Mouse (Mus musculus) myocyte (in vitro differentiated cells): Measurements from ENCODE around the gene Pgm5. TPM values are rescaled to one million over a fixed set of nuclear protein-coding genes. Genes with fewer than 3 reads are reported as not detected.

Experiments
- H3K27me3 ChIP-seq: one replicate; pipeline ENCODE4 v1.6.1; 2011; ENCODE audit not compliant: control insufficient read depth, insufficient read depth, insufficient read length
- H3K36me3 ChIP-seq: one replicate; pipeline ENCODE4 v1.6.1; 2011; ENCODE audit not compliant: control insufficient read depth, insufficient read depth
- H3K4me2 ChIP-seq: one replicate; pipeline ENCODE4 v1.6.1; 2011; ENCODE audit warnings: low read depth, control low read depth
- H3K4me3 ChIP-seq: one replicate; pipeline ENCODE4 v1.5.1; 2011; ENCODE audit warnings: mild to moderate bottlenecking, control low read depth, moderate library complexity
- H3K79me2 ChIP-seq: one replicate; pipeline ENCODE4 v1.6.1; 2011; ENCODE audit not compliant: control insufficient read depth, insufficient read depth
- H3ac ChIP-seq: one replicate; pipeline ENCODE4 v1.6.1; 2011; ENCODE audit not compliant: control insufficient read depth, insufficient read length
- CEBPB ChIP-seq: IDR thresholded peaks from 2 replicates; pipeline ENCODE4 v1.6.1; 2011; ENCODE audit warnings: mild to moderate bottlenecking, moderate library complexity; ENCODE audit not compliant: poor library complexity, insufficient read depth, severe bottlenecking
- E2F4 ChIP-seq: IDR thresholded peaks from one replicate; pipeline ENCODE4 v1.6.1; 2011; ENCODE audit warnings: mild to moderate bottlenecking, control low read depth, moderate library complexity; ENCODE audit not compliant: insufficient read depth
- MAX ChIP-seq: IDR thresholded peaks from one replicate; pipeline ENCODE4 v1.6.1; 2011; ENCODE audit warnings: low read depth, mild to moderate bottlenecking, control low read depth
- MYOD1 ChIP-seq, 3 experiments: IDR thresholded peaks; one replicate each; pipeline ENCODE4 v1.6.1; 2011; ENCODE audit warnings: control low read depth in 2 of 3, low read depth in 2 of 3, mild to moderate bottlenecking in 2 of 3, moderate library complexity in 1 of 3; ENCODE audit not compliant: insufficient read length in 2 of 3, control insufficient read depth in 1 of 3
- MYOG ChIP-seq, 3 experiments: IDR thresholded peaks; one replicate each; pipeline ENCODE4 v1.6.1; 2011; ENCODE audit warnings: control low read depth in 2 of 3, low read depth in 2 of 3, mild to moderate bottlenecking in 2 of 3; ENCODE audit not compliant: insufficient read length in 2 of 3, control insufficient read depth in 1 of 3, insufficient read depth in 1 of 3
- POLR2A ChIP-seq: IDR thresholded peaks from one replicate; pipeline ENCODE4 v1.6.1; 2011; ENCODE audit warnings: low read depth, mild to moderate bottlenecking, control low read depth, moderate library complexity; ENCODE audit not compliant: insufficient read length
- POLR2AphosphoS2 ChIP-seq: IDR thresholded peaks from one replicate; pipeline ENCODE4 v1.6.1; 2011; ENCODE audit warnings: low read depth, control low read depth; ENCODE audit not compliant: insufficient read length
- REST ChIP-seq: IDR thresholded peaks from one replicate; pipeline ENCODE4 v1.6.1; 2011; ENCODE audit warnings: mild to moderate bottlenecking, control low read depth, moderate library complexity; ENCODE audit not compliant: insufficient read depth, insufficient read length
- SRF ChIP-seq: IDR thresholded peaks from one replicate; pipeline ENCODE4 v1.6.1; 2011; ENCODE audit warnings: low read depth; ENCODE audit not compliant: control insufficient read depth, insufficient read length
- TCF12 ChIP-seq: IDR thresholded peaks from one replicate; pipeline ENCODE4 v1.6.1; 2011; ENCODE audit warnings: mild to moderate bottlenecking, control low read depth; ENCODE audit not compliant: poor library complexity, insufficient read depth, severe bottlenecking
- TCF3 ChIP-seq: IDR thresholded peaks from one replicate; pipeline ENCODE4 v1.6.1; 2011; ENCODE audit warnings: low read depth, control low read depth; ENCODE audit not compliant: insufficient read length
- USF1 ChIP-seq: IDR thresholded peaks from one replicate; pipeline ENCODE4 v1.6.1; 2011; ENCODE audit warnings: low read depth, mild to moderate bottlenecking, control low read depth, moderate library complexity
- polyA plus RNA-seq: library from polyadenylated mRNA; unstranded; fragments of >200 nt; fragmentation: generic; extraction: Trizol; gene quantifications from one replicate; pipeline ENCODE4 v1.2.1, GENCODE M21; 2012; ENCODE audit warnings: missing spikeins

Gene Pgm5
- polyA plus RNA-seq, 1 experiment: 68.6 TPM

DNA sequence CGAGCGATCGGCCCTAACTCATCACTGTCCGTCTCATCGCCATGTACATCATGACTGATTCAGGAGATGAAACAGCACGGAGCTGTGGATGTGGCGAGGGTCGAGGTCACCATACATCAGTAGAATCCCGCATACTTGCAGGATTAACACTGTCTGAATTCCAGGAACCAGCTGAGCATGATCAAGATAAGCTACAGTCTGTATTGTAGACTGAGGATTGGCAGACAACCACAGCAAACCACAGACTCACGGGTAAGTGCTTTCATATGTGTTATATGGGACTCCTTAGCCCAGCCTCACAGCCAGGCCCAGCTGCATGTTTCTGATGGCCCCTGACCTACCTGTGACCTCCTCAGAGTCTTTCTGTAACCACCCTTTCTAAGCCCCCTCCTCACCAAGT is 50.2 kb downstream of the Pgm5 start:
- Histone ChIP-seq H3K27me3 (no peaks in the 10 kb centered on the region), H3ac (no peak overlapping the region), H3K4me3 (no peak overlapping the region), H3K79me2 (no peaks in the 10 kb centered on the region), H3K36me3 (no peaks in the 10 kb centered on the region), H3K4me2 (no peak overlapping the region)
- TF ChIP-seq REST: no peak
- TF ChIP-seq SRF: no peak
- no peak for TF ChIP-seq POLR2AphosphoS2
- TF ChIP-seq MYOD1 (IDR thresholded peaks at IDR 0.05; ENCODE audit: control insufficient read depth in 1 of 3, insufficient read length in 2 of 3, low read depth in 2 of 3): no peak
- no peak for TF ChIP-seq POLR2A
- no peak for TF ChIP-seq TCF3
- no peak for TF ChIP-seq TCF12
- no peak for TF ChIP-seq MYOG (IDR thresholded peaks at IDR 0.05; ENCODE audit: control insufficient read depth in 1 of 3, insufficient read depth in 1 of 3, insufficient read length in 2 of 3, low read depth in 2 of 3)
- no peak for TF ChIP-seq E2F4
- no peak for TF ChIP-seq USF1
- no peak for TF ChIP-seq MAX
- no peak for TF ChIP-seq CEBPB

DNA sequence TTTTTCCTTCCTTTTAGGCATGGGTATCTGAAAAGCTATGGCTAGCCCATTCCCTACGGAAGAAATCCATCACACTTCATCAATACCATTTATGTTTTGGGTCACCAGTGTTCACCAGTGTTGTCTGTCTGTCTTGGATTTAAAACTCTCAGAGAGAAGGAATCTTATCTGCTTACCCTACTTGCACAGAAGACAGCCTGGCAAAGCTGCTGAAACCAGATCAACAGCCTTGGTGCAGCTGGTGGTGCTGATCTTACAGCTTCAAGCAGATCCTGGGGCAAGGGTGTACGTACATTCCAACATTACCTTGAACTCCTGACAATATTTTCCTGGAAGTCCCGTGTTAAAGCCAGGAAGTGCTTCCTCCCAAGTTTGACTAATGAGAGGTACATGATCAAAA is 55.6 kb downstream of the Pgm5 start:
- H3K36me3 ChIP-seq: no peaks in the 10 kb centered on the region
- no peak overlapping the region for H3K4me3 ChIP-seq
- no peaks in the 10 kb centered on the region for H3K27me3 ChIP-seq
- no peak overlapping the region for H3K4me2 ChIP-seq
- no peaks in the 10 kb centered on the region for H3K79me2 ChIP-seq
- no peak for TF ChIP-seq MYOD1 (IDR thresholded peaks at IDR 0.05; ENCODE audit: control insufficient read depth in 1 of 3, insufficient read length in 2 of 3, low read depth in 2 of 3)
- TF ChIP-seq POLR2AphosphoS2: no peak
- no peak for TF ChIP-seq E2F4
- TF ChIP-seq MAX: no peak
- no peak for TF ChIP-seq MYOG (IDR thresholded peaks at IDR 0.05; ENCODE audit: control insufficient read depth in 1 of 3, insufficient read depth in 1 of 3, insufficient read length in 2 of 3, low read depth in 2 of 3)
- TF ChIP-seq USF1: no peak
- TF ChIP-seq TCF12: no peak
- no peak for TF ChIP-seq POLR2A
- TF ChIP-seq SRF: no peak
- no peak for TF ChIP-seq REST
- no peak for TF ChIP-seq TCF3
- no peak for TF ChIP-seq CEBPB
- H3ac ChIP-seq: no peak overlapping the region

DNA sequence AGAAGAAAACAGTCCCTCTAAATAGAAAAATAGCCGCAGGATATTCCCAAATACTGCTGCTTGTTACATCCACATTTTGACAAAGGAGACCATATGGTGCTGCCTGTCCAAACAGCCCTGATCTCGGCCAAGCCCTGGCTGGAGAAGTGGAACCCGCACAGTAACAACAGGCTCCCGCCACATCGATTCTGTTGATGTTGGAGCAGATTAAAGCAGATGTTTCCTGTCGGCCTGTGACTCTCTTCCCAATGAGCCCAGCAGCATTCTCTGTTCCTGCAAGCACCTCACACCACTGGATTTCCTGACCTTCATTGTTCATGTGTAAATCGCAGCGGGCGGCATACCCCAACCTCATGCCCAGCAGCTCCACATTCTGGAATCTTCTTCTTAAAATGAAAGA is 64.0 kb downstream of the Pgm5 start:
- no peaks in the 10 kb centered on the region for H3K79me2 ChIP-seq
- no peak for TF ChIP-seq CEBPB
- TF ChIP-seq POLR2A: no peak
- no peak for TF ChIP-seq MYOD1 (IDR thresholded peaks at IDR 0.05; ENCODE audit: control insufficient read depth in 1 of 3, insufficient read length in 2 of 3, low read depth in 2 of 3)
- no peak for TF ChIP-seq MYOG (IDR thresholded peaks at IDR 0.05; ENCODE audit: control insufficient read depth in 1 of 3, insufficient read depth in 1 of 3, insufficient read length in 2 of 3, low read depth in 2 of 3)
- TF ChIP-seq REST: no peak
- no peak for TF ChIP-seq USF1
- no peak for TF ChIP-seq MAX
- H3K36me3 ChIP-seq: no peaks in the 10 kb centered on the region
- no peak overlapping the region for H3ac ChIP-seq
- no peak overlapping the region for H3K4me3 ChIP-seq
- no peak overlapping the region for H3K4me2 ChIP-seq
- no peaks in the 10 kb centered on the region for H3K27me3 ChIP-seq

DNA sequence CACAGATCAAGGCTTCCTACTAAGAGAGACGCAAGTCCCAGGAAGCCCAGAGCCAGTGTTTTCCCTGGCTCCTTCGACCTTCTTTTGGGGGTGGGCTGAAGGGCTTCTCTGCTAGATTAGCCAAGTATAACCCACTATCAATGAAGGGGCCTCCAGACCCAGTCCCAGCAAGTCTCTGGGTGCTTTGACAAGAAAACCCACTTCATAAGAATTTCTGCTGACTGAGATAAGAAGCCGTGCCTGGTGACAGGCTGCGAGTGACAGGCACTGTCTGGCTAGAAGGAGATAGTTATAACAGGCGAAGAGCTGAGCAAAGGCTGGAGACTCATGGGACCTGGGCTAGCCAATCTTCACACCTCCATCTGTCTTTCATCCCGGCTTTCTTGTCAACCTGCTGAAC is 67.3 kb downstream of the Pgm5 start:
- Histone ChIP-seq H3K79me2 (no peaks in the 10 kb centered on the region), H3K4me3 (no peak overlapping the region), H3K36me3 (no peaks in the 10 kb centered on the region), H3K4me2 (no peak overlapping the region), H3K27me3 (no peaks in the 10 kb centered on the region), H3ac (no peak overlapping the region)
- TF ChIP-seq POLR2AphosphoS2 (no peak), TCF3 (no peak), CEBPB (no peak), E2F4 (no peak), POLR2A (no peak), MYOG (IDR thresholded peaks at IDR 0.05; ENCODE audit: control insufficient read depth in 1 of 3, insufficient read depth in 1 of 3, insufficient read length in 2 of 3, low read depth in 2 of 3) (no peak), MAX (no peak), USF1 (no peak), REST (no peak), SRF (no peak), MYOD1 (IDR thresholded peaks at IDR 0.05; ENCODE audit: control insufficient read depth in 1 of 3, insufficient read length in 2 of 3, low read depth in 2 of 3) (no peak), TCF12 (no peak)
